Mouse (Mus musculus) brain, adult 2 months (tissue): Measurements from ENCODE around the gene Naip1.
A peak's percentile ranks its signal among the peaks of the same experiment; 100 is the strongest.
"Not testable (repeated sequence)": the region's sequence is repeated elsewhere in the genome, so short reads cannot be mapped to it uniquely, and the experiment has no call there.

ENCODE experiments used
- DNase-seq: peaks from one replicate; pipeline ENCODE4 v3.0.0; 2011; ENCODE audit warnings: low read depth, low spot score

Naip1 gene

DNA sequence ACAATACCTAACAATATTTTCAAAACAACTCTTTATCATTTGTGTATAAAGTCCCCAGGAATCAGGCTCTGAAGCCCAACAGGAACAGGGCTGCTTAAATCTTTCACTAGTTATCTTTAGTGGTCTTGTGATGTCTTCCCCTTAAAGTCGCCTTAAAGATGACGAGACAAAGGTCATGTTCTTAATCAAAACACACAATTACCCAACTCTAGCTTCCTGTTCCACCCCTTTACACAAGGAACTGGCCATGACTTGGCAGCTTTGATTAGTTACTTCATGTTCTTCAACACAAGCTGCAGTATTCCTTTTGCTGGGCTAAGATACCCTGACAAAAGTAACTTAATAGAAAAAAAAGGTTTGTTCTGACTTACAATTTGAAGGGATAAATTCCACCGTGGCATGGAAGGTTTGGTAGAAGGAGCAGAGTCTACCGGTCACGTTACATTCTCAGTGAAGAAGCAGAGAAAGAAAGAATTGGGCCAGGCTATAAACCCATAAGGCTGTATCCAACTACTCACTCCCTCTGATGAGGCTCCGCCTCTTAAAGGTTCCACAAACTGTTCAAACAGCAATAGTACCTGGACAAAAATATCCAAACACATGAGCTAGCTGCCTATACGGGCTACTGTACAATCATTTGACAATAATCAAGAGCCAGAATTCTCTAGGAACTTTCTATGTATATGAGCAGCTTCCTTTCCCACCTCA, 49.6 kb downstream of the Naip1 start:
- not testable (repeated sequence) for DNase-seq

DNA sequence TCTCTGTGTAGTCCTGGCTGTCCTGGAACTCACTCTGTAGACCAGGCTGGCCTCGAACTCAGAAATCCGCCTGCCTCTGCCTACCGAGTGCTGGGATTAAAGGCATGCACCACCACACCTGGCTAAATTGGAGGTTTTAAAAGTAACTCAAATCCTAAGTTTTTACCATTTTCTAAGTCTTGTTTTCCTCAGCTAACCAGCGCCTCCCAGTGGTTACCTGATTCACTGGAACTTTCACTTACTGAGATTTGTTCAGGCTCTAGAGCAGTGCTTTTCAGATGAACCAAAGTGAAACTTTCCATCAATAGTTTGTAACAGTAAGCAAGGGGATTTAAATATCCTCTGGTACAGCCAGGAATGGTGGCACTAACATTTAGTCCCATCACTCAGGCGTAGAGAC, 61.6 kb downstream of the Naip1 start:
- peak; percentile 61 for DNase-seq

DNA sequence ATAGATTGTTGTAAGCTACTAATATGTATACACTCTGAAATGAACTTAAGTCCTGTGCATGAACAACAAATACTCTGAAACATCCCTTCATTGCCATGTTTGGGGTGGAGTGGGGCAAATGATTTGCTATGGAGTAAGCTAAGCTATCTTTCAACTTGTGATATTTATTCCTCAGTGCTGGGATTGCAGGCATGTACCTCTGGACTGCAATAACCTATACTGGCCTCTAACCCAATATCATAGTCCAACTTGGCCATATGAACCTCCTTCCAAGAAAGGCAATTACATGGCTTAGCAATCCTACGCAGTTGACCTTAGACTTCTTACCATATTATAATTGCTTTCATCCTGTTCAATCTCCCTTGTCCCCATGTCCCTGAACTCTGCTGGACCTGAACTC, 82.1 kb downstream of the Naip1 start:
- no peak for DNase-seq
